Mouse (Mus musculus): ENCODE data around the gene Vps4a. TPM values are rescaled to one million over a fixed set of nuclear protein-coding genes. Genes with fewer than 3 reads are reported as not detected.
"Not testable (repeated sequence)": the region's sequence is repeated elsewhere in the genome, so short reads cannot be mapped to it uniquely, and the experiment has no call there.

Vps4a gene
- polyA plus RNA-seq (2015; fragmentation: Nextera tagmentation; extraction: Ambion mirVana) = 59.0 and 59.6 TPM in 2 replicates

DNA sequence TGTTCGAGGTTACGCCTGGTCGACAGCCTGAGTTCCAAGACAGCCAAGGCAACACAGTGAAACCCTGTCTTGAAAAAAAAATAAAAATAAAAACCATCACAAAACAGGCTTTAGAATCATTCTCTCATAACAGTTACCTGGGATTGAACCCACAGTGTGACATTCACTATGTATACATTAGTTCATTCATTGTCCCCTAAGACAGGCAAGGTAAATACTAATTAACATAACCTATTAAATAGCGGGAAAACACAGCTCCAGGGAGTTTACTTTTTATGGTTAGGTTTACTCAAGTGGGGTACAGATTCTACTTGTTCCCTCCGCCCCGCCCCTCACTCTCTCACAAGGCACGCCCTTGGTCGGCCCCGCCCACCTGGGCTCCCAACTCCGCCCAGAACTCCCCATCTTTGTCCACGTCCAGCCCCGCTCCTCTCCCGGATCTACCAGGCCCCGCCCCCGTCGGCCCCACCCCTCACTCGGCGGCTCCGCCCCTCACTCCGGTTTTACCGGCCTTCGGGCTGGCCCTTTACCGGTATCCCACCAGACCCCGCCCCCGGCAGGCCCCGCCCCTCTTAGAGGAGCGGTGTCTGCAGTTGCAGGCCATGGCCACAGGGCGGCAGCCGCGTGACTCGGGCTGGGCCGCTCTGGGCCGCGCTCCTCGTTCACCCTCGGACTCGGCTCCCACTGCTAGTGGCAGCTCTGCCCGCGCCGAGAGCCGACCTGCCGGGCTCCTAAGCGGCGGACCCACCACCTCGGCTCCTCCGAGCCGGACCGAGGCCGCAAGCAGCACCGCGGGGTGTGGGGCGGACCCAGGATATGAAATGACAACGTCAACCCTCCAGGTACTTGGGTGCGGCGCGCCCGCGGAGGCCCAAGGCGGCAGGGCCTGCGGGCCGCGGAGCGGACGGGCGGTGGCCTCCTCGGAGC, at the start of gene Vps4a:
Gene Vps4a (plus strand): TSS at position 573 of the 927 bp plus-strand sequence.
- WGBS = 7% methylated on average over 49 of the region's 66 CpGs

DNA sequence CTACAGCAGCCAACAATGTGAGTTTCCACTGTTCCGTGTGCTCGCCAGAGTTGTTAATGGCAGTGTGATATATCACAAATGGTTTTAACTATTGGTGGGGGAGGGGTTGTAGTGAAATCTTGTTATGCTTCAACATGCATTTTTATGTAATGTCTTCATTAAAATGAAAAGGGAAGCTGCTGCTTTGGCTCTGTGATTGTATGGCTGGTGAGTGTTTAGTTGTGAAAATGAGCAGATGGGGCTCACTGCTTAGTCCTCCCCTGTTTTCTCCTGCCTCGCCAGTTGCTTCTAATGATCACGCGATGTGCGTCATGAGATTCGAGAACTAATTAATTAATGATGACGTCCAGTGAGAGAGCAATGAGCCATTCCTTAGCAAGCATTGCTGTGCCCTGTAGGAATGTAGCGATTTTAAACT, 45.6 kb upstream of the Vps4a start:
- Histone ChIP-seq H3K27ac (ENCODE audit: low read length) (no peak overlapping the region), H3K9ac (replicated peaks; ENCODE audit: low read depth) (no peak overlapping the region), H3K4me1 (ENCODE audit: insufficient read depth, low read depth, low read length) (no peaks in the 10 kb centered on the region), H3K27me3 (replicated peaks; ENCODE audit: insufficient read depth, low read length) (no peaks in the 10 kb centered on the region), H3K36me3 (ENCODE audit: insufficient read depth, low read length) (peaks cover 10% of the 10 kb centered on the region; the same call in 1 of the 2 replicates), H3K9me3 (ENCODE audit: low read length) (no peaks in the 10 kb centered on the region), H3K4me2 (replicated peaks; ENCODE audit: low read depth, low read length) (no peak overlapping the region), H3K4me3 (ENCODE audit: low read depth, low read length) (no peak overlapping the region)
- DNase-seq (ENCODE audit: low spot score) (no peak), ATAC-seq (no peak)
- TF ChIP-seq CTCF (IDR thresholded peaks at IDR 0.05) (no peak), EP300 (IDR thresholded peaks at IDR 0.05) (no peak)
- WGBS = 76% methylated on average over 9 of the region's 9 CpGs

More for the DNA sequence above, at the start of gene Vps4a:
- Histone ChIP-seq H3K9me3 (ENCODE audit: low read length) (no peaks in the 10 kb centered on the region), H3K9ac (replicated peaks; ENCODE audit: low read depth) (peak within 1 kb of the TSS; percentile 95), H3K27ac (ENCODE audit: low read length) (peak within 1 kb of the TSS; percentile 87), H3K4me3 (ENCODE audit: low read depth, low read length) (peak within 1 kb of the TSS; percentile 88), H3K27me3 (replicated peaks; ENCODE audit: insufficient read depth, low read length) (no peaks in the 10 kb centered on the region), H3K4me2 (replicated peaks; ENCODE audit: low read depth, low read length) (peak within 1 kb of the TSS; percentile 81), H3K4me1 (ENCODE audit: insufficient read depth, low read depth, low read length) (peaks cover 6% of the 10 kb centered on the region; the same call in 1 of the 2 replicates), H3K36me3 (ENCODE audit: insufficient read depth, low read length) (0 out of 2 replicates have a peak, but pooled peaks cover 5% of the 10 kb centered on the region)
- DNase-seq (ENCODE audit: low spot score) (peak; percentile 96), ATAC-seq (peak; percentile 96)
- TF ChIP-seq EP300 (IDR thresholded peaks at IDR 0.05) (no peak), CTCF (IDR thresholded peaks at IDR 0.05) (peak; percentile 93)

GRCm38 (mm10) chr8:106985951-106986350, 45.1 kb upstream of the Vps4a start:
- Histone ChIP-seq H3K4me2 (replicated peaks; ENCODE audit: low read depth, low read length) (no peak overlapping the region), H3K4me3 (ENCODE audit: low read depth, low read length) (no peak overlapping the region), H3K9me3 (ENCODE audit: low read length) (no peaks in the 10 kb centered on the region), H3K27ac (ENCODE audit: low read length) (no peak overlapping the region), H3K4me1 (ENCODE audit: insufficient read depth, low read depth, low read length) (no peaks in the 10 kb centered on the region), H3K9ac (replicated peaks; ENCODE audit: low read depth) (no peak overlapping the region), H3K36me3 (ENCODE audit: insufficient read depth, low read length) (peaks cover 10% of the 10 kb centered on the region; the same call in 1 of the 2 replicates), H3K27me3 (replicated peaks; ENCODE audit: insufficient read depth, low read length) (no peaks in the 10 kb centered on the region)
- no peak for DNase-seq (ENCODE audit: low spot score)
- ATAC-seq = no peak
- TF ChIP-seq CTCF (IDR thresholded peaks at IDR 0.05) (no peak), EP300 (IDR thresholded peaks at IDR 0.05) (no peak)

- peaks cover 15% of the 10 kb centered on the region; the same call in 1 of the 2 replicates for H3K36me3 ChIP-seq (ENCODE audit: insufficient read depth, low read length)
- H3K4me2 ChIP-seq (replicated peaks; ENCODE audit: low read depth, low read length) = no peak overlapping the region
- no peaks in the 10 kb centered on the region for H3K27me3 ChIP-seq (replicated peaks; ENCODE audit: insufficient read depth, low read length)
- ATAC-seq (peak; percentile 41; the same call in 1 of the 2 replicates), DNase-seq (ENCODE audit: low spot score) (no peak)
- no peak overlapping the region for H3K27ac ChIP-seq (ENCODE audit: low read length)
- TF ChIP-seq CTCF (IDR thresholded peaks at IDR 0.05) (no peak), EP300 (IDR thresholded peaks at IDR 0.05) (no peak)
- H3K9me3 ChIP-seq (ENCODE audit: low read length) = no peaks in the 10 kb centered on the region
- no peak overlapping the region for H3K9ac ChIP-seq (replicated peaks; ENCODE audit: low read depth)
- no peak overlapping the region for H3K4me3 ChIP-seq (ENCODE audit: low read depth, low read length)
- no peaks in the 10 kb centered on the region for H3K4me1 ChIP-seq (ENCODE audit: insufficient read depth, low read depth, low read length)
Observed at GRCm38 (mm10) chr8:106987557-106987956, 43.5 kb upstream of the Vps4a start.

DNA sequence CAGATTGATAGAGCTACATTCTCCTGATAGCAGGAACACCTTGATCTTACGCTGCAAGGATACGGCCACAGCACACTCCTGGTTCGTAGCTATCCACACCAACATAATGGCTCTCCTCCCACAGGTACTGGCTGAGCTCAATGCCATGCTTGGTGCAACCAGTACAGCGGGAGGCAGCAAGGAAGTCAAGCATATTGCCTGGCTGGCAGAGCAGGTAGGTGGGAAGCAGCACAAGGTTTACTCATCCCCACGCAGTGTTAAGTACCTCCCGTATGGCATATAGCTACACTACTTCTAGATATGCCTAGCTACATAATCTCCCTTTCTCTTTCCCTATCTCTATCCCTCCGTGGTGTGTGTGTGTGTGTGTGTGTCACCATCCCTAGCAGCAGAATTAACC, 39.6 kb upstream of the Vps4a start:
- DNase-seq (ENCODE audit: low spot score) (no peak), ATAC-seq (no peak)
- Histone ChIP-seq H3K9ac (replicated peaks; ENCODE audit: low read depth) (no peak overlapping the region), H3K4me2 (replicated peaks; ENCODE audit: low read depth, low read length) (no peak overlapping the region), H3K4me3 (ENCODE audit: low read depth, low read length) (no peak overlapping the region), H3K36me3 (ENCODE audit: insufficient read depth, low read length) (0 out of 2 replicates have a peak, but pooled peaks cover 5% of the 10 kb centered on the region), H3K9me3 (ENCODE audit: low read length) (no peaks in the 10 kb centered on the region), H3K4me1 (ENCODE audit: insufficient read depth, low read depth, low read length) (no peaks in the 10 kb centered on the region), H3K27ac (ENCODE audit: low read length) (no peak overlapping the region), H3K27me3 (replicated peaks; ENCODE audit: insufficient read depth, low read length) (no peaks in the 10 kb centered on the region)
- WGBS = 92% methylated on average over 7 of the region's 7 CpGs
- TF ChIP-seq CTCF (IDR thresholded peaks at IDR 0.05) (no peak), EP300 (IDR thresholded peaks at IDR 0.05) (no peak)

DNA sequence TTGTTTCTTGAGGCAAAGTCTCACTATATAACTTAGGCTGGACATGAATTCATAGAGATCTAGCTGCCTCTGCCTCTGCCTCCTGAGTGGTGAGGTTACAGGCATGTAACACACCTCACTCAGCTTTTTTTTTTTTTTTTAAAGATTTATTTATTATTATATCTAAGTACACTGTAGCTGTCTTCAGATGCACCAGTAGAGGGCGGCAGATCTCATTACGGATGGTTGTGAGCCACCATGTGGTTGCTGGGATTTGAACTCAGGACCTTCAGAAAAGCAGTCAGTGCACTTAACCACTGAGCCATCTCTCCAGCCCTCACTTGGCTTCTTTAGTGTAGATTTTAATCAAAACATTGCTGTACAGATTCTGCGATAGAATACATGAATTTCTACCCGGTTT, 34.7 kb upstream of the Vps4a start:
- H3K4me1 ChIP-seq (ENCODE audit: insufficient read depth, low read depth, low read length); ATAC-seq; H3K9me3 ChIP-seq (ENCODE audit: low read length); H3K27me3 ChIP-seq (replicated peaks; ENCODE audit: insufficient read depth, low read length); H3K4me3 ChIP-seq (ENCODE audit: low read depth, low read length); H3K27ac ChIP-seq (ENCODE audit: low read length); DNase-seq (ENCODE audit: low spot score); H3K9ac ChIP-seq (replicated peaks; ENCODE audit: low read depth); H3K4me2 ChIP-seq (replicated peaks; ENCODE audit: low read depth, low read length): not testable (repeated sequence)
- peaks cover 11% of the 10 kb centered on the region; the same call in 1 of the 2 replicates for H3K36me3 ChIP-seq (ENCODE audit: insufficient read depth, low read length)
- WGBS = 89% methylated on average over 4 of the region's 4 CpGs
- peak; percentile 24 for TF ChIP-seq CTCF (IDR thresholded peaks at IDR 0.05)

Measured in lung, postnatal 0 days (tissue).